Mouse (Mus musculus) lung, embryonic 15.5 days (tissue): ENCODE measurements at regions not wholly inside any gene's neighbourhood (a gene's known extent, or its start where the extent isn't known, plus 50 kb on each side); places are given as distances from the start of the nearest gene placed in this dataset.

Experiments used
- ATAC-seq: fragments of 200-750 bp; cut with Nextera tagmentation; 2 replicates; pipeline ENCODE4 v1.8.0; 2017; ENCODE audit warnings: moderate number of reproducible peaks, borderline replicate concordance; ENCODE audit not compliant: low FRiP score, low TSS enrichment; ENCODE audit errors: extremely low read depth
- H3K27ac ChIP-seq: fragments of 300-500 bp; sonication (generic); 2 replicates; pipeline ENCODE4 v1.5.1; 2015; ENCODE audit warnings: moderate library complexity, mild to moderate bottlenecking, inconsistent platforms
- H3K27me3 ChIP-seq: fragments of 300-500 bp; sonication (generic); 2 replicates; pipeline ENCODE4 v1.6.1; 2015; ENCODE audit warnings: inconsistent platforms
- H3K36me3 ChIP-seq: fragments of 300-500 bp; sonication (generic); 2 replicates; pipeline ENCODE4 v1.6.1; 2015; ENCODE audit warnings: inconsistent platforms
- H3K4me1 ChIP-seq: fragments of 300-500 bp; sonication (generic); 2 replicates; pipeline ENCODE4 v1.6.1; 2015; ENCODE audit warnings: inconsistent platforms
- H3K4me2 ChIP-seq: fragments of 300-500 bp; sonication (generic); 2 replicates; pipeline ENCODE4 v1.6.1; 2015; ENCODE audit warnings: inconsistent platforms, mild to moderate bottlenecking, moderate library complexity
- H3K4me3 ChIP-seq: fragments of 300-500 bp; sonication (generic); 2 replicates; pipeline ENCODE4 v1.5.1; 2015; ENCODE audit warnings: mild to moderate bottlenecking, inconsistent platforms
- H3K9ac ChIP-seq: fragments of 300-500 bp; sonication (generic); 2 replicates; pipeline ENCODE4 v1.6.1; 2015; ENCODE audit warnings: inconsistent platforms
- H3K9me3 ChIP-seq: fragments of 300-500 bp; sonication (generic); 2 replicates; pipeline ENCODE4 v1.6.1; 2016; ENCODE audit warnings: inconsistent platforms
- WGBS: fragments of 180-500 bp; shearing (Covaris S2); methylation state at CpG from one replicate; pipeline ENCODE4 v1.1.7; 2015; 5-methylcytosine and 5-hydroxymethylcytosine counted together

- H3K4me1 ChIP-seq: no peaks in the 10 kb centered on the region
- H3K9ac ChIP-seq: no peak overlapping the region
- ATAC-seq: no peak
- H3K4me3 ChIP-seq: no peak overlapping the region
- H3K9me3 ChIP-seq: no peaks in the 10 kb centered on the region
- no peaks in the 10 kb centered on the region for H3K36me3 ChIP-seq
- WGBS: 85% methylated on average over 8 of the region's 8 CpGs
- no peak overlapping the region for H3K27ac ChIP-seq
- H3K4me2 ChIP-seq: no peak overlapping the region
- no peaks in the 10 kb centered on the region for H3K27me3 ChIP-seq
Measured at GRCm38 (mm10) chr15:62161061-62161460, 1238.2 kb upstream of the A1bg start.

- no peak overlapping the region for H3K27ac ChIP-seq
- ATAC-seq: no peak
- no peak overlapping the region for H3K4me2 ChIP-seq
- no peaks in the 10 kb centered on the region for H3K4me1 ChIP-seq
- H3K27me3 ChIP-seq: no peaks in the 10 kb centered on the region
- no peak overlapping the region for H3K9ac ChIP-seq
- no peaks in the 10 kb centered on the region for H3K36me3 ChIP-seq
- H3K4me3 ChIP-seq: no peak overlapping the region
- H3K9me3 ChIP-seq: no peaks in the 10 kb centered on the region
- 61% methylated on average over 8 of the region's 8 CpGs for WGBS
Measured at GRCm38 (mm10) chr15:62158875-62159675, 1236.3 kb upstream of the A1bg start.

GRCm38 (mm10) chr15:62157200-62158033 is 1234.6 kb upstream of the A1bg start:
- no peaks in the 10 kb centered on the region for H3K9me3 ChIP-seq
- WGBS: 78% methylated on average over 7 of the region's 7 CpGs
- no peaks in the 10 kb centered on the region for H3K4me1 ChIP-seq
- no peak overlapping the region for H3K4me3 ChIP-seq
- H3K27ac ChIP-seq: no peak overlapping the region
- no peak overlapping the region for H3K9ac ChIP-seq
- H3K4me2 ChIP-seq: no peak overlapping the region
- no peak for ATAC-seq
- no peaks in the 10 kb centered on the region for H3K27me3 ChIP-seq
- H3K36me3 ChIP-seq: no peaks in the 10 kb centered on the region

GRCm38 (mm10) chr15:62153222-62153621 is 1230.4 kb upstream of the A1bg start:
- no peaks in the 10 kb centered on the region for H3K36me3 ChIP-seq
- H3K27me3 ChIP-seq: no peaks in the 10 kb centered on the region
- WGBS: 71% methylated on average over 9 of the region's 9 CpGs

GRCm38 (mm10) chr15:62152133-62152532 is 1229.3 kb upstream of the A1bg start:
- H3K27me3 ChIP-seq: no peaks in the 10 kb centered on the region
- no peak for ATAC-seq
- no peak overlapping the region for H3K4me2 ChIP-seq
- no peak overlapping the region for H3K4me3 ChIP-seq
- H3K9me3 ChIP-seq: no peaks in the 10 kb centered on the region
- H3K36me3 ChIP-seq: no peaks in the 10 kb centered on the region
- H3K4me1 ChIP-seq: no peaks in the 10 kb centered on the region
- no peak overlapping the region for H3K27ac ChIP-seq
- WGBS: 93% methylated on average over 2 of the region's 2 CpGs
- no peak overlapping the region for H3K9ac ChIP-seq

More at GRCm38 (mm10) chr15:62153222-62153621, 1230.4 kb upstream of the A1bg start:
- Histone ChIP-seq H3K9ac (no peak overlapping the region), H3K4me3 (no peak overlapping the region), H3K4me2 (no peak overlapping the region), H3K9me3 (no peaks in the 10 kb centered on the region), H3K27ac (no peak overlapping the region), H3K4me1 (no peaks in the 10 kb centered on the region)
- no peak for ATAC-seq

- Histone ChIP-seq H3K27ac (no peak overlapping the region), H3K36me3 (no peaks in the 10 kb centered on the region), H3K4me3 (no peak overlapping the region), H3K9me3 (no peaks in the 10 kb centered on the region), H3K27me3 (no peaks in the 10 kb centered on the region), H3K4me1 (no peaks in the 10 kb centered on the region), H3K4me2 (no peak overlapping the region), H3K9ac (no peak overlapping the region)
- WGBS: 84% methylated on average over 3 of the region's 3 CpGs
- no peak for ATAC-seq
Measured at GRCm38 (mm10) chr15:62151690-62152089, 1228.9 kb upstream of the A1bg start.

- no peak for ATAC-seq
- no peaks in the 10 kb centered on the region for H3K9me3 ChIP-seq
- no peaks in the 10 kb centered on the region for H3K36me3 ChIP-seq
- no peak overlapping the region for H3K4me2 ChIP-seq
- H3K27ac ChIP-seq: no peak overlapping the region
- no peak overlapping the region for H3K9ac ChIP-seq
- H3K4me3 ChIP-seq: no peak overlapping the region
- 70% methylated on average over 4 of the region's 4 CpGs for WGBS
- H3K4me1 ChIP-seq: no peaks in the 10 kb centered on the region
- H3K27me3 ChIP-seq: no peaks in the 10 kb centered on the region
Measured at GRCm38 (mm10) chr15:62150296-62150695, 1227.5 kb upstream of the A1bg start.

GRCm38 (mm10) chr15:62148680-62149237 is 1225.9 kb upstream of the A1bg start:
- Histone ChIP-seq H3K27me3 (no peaks in the 10 kb centered on the region), H3K36me3 (no peaks in the 10 kb centered on the region), H3K9ac (no peak overlapping the region), H3K4me1 (no peaks in the 10 kb centered on the region), H3K4me2 (no peak overlapping the region), H3K9me3 (no peaks in the 10 kb centered on the region), H3K27ac (no peak overlapping the region), H3K4me3 (no peak overlapping the region)
- no peak for ATAC-seq
- 89% methylated on average over 10 of the region's 10 CpGs for WGBS

GRCm38 (mm10) chr15:62147343-62147953 is 1224.6 kb upstream of the A1bg start:
- Histone ChIP-seq H3K36me3 (no peaks in the 10 kb centered on the region), H3K27ac (no peak overlapping the region), H3K4me3 (no peak overlapping the region), H3K9me3 (no peaks in the 10 kb centered on the region), H3K4me1 (no peaks in the 10 kb centered on the region), H3K27me3 (no peaks in the 10 kb centered on the region), H3K9ac (no peak overlapping the region), H3K4me2 (no peak overlapping the region)
- ATAC-seq: no peak
- WGBS: 53% methylated on average over 5 of the region's 5 CpGs

GRCm38 (mm10) chr15:62145643-62146285 is 1223.0 kb upstream of the A1bg start:
- Histone ChIP-seq H3K36me3 (no peaks in the 10 kb centered on the region), H3K27me3 (no peaks in the 10 kb centered on the region), H3K9me3 (no peaks in the 10 kb centered on the region), H3K9ac (no peak overlapping the region), H3K4me2 (no peak overlapping the region), H3K4me1 (no peaks in the 10 kb centered on the region), H3K27ac (no peak overlapping the region), H3K4me3 (no peak overlapping the region)
- WGBS: 76% methylated on average over 4 of the region's 4 CpGs
- no peak for ATAC-seq

GRCm38 (mm10) chr15:62144776-62145564 is 1222.2 kb upstream of the A1bg start:
- no peaks in the 10 kb centered on the region for H3K27me3 ChIP-seq
- 85% methylated on average over 10 of the region's 10 CpGs for WGBS
- H3K27ac ChIP-seq: no peak overlapping the region
- no peaks in the 10 kb centered on the region for H3K36me3 ChIP-seq
- no peak overlapping the region for H3K9ac ChIP-seq
- H3K4me2 ChIP-seq: no peak overlapping the region
- no peaks in the 10 kb centered on the region for H3K9me3 ChIP-seq
- no peaks in the 10 kb centered on the region for H3K4me1 ChIP-seq
- no peak for ATAC-seq
- H3K4me3 ChIP-seq: no peak overlapping the region
